Mouse (Mus musculus) urinary bladder, postnatal 25 days (tissue): Measurements from ENCODE around the gene Clic3.
"Not testable (repeated sequence)": the region's sequence is repeated elsewhere in the genome, so short reads cannot be mapped to it uniquely, and the experiment has no call there.

Experiments used
- DNase-seq: peaks from one replicate; pipeline ENCODE4 v3.0.0; 2022; ENCODE audit warnings: low spot score

The Clic3 gene

DNA sequence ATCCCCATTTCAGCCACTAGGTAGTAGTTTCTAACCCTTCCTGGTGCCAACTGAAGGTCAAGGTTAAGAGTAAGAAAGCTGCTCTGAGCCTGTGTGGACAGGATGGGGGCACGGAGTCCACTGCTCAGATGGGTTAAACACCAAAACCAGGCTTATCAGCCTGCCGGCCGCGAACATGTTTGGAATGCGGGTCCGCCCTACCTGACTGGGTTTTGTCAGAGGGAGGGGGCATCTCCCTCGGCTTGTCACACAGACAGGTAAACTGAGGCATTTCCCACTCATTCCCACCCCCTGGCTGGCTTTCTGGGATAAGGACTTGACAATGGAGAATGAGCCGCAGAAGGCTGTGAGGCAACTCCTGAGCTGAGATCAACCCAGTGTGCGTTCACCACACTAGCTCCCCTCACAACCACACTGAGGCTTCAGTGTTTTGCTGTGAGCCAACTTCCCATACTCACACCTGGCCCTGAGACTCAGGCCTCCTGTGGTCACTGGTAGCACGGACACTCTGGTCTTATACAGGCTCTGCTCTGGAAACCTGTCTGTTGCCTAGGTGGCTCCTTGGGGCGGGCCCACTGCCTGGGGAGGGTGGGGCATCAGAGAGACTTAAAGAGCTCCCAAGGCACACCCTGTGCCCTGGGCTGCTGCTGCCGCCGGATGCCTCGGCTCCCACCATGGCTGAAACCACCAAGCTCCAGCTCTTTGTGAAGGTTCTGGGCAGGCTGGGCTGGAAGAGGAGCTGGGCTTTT is at the start of gene Clic3:
Clic3 (plus strand) TSS at position 634 of the 749 bp plus-strand sequence.
- peak; percentile 29 for DNase-seq

DNA sequence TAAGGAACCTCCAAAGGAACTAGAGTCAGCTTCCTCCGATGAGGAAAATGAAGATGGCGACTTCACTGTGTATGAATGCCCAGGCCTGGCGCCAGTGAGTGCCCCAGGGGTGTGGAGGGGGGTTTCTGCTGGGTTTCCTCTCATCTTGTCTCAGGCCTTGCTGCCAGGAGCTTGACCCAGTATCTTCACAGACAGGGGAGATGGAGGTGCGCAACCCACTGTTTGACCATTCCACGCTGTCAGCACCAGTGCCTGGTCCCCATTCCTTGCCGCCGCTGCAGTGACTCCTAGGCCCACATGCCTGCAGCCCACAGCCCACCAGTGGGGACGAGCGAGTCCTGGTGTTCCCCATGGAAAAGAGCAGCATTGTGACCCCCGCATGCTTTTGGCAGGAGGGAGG is 47.7 kb upstream of the Clic3 start:
- no peak for DNase-seq

DNA sequence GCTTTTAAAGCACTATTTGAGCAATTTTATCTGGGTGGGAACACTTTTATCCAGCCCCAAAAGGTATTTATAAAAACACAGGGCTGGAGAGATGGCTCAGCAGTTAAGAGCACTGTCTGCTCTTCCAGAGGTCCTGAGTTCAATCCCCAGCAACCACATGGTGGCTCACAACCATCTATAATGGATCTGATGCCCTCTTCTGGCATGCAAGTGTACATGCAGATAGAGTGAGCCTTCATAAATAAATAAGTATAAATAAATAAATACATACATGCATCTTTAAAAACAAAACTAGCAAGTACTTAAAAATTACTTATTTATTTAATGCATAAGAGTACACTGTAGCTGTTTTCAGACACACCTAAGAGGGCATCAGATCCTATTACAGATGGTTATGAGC is 43.2 kb upstream of the Clic3 start:
- DNase-seq = not testable (repeated sequence)

DNA sequence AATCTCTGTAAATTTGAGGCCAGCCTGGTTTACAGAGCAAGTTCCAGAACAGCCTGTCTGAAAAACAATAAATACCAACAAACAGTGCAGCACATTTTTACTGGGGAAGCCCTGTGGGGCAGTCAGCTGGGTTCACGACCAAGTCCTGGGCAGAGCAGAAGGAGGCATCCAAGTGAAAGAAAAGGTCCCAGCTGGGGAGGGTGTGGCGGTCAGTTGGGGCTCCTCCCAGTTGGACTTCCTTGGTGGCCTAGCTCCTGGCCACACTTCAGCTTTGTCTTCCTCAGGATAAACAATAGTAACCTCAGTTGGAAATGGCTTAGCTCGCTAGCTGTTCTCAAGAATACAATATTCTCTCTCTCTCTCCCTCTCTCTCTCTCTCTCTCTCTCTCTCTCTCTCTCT is 39.2 kb upstream of the Clic3 start:
- no peak for DNase-seq

DNA sequence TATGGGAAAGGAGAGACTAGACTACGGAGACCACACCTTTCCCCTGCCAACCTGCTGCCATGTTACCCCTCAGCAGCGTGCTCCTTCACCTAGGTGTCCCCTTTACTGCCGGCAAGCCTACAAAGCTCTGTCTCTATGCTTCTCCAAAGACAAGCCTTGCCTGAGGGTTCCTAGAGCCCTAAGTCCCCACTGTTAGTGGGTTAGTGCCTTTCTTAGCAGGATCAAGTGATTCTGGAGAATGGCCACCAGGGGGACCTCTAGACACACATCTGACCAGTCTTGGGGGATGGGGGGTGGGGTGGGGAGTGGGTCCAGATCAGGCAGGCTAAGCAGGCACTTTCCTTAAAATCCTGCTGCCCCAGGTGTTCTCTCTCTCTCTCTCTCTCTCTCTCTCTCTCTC is 34.7 kb upstream of the Clic3 start:
- peak; percentile 38 for DNase-seq

DNA sequence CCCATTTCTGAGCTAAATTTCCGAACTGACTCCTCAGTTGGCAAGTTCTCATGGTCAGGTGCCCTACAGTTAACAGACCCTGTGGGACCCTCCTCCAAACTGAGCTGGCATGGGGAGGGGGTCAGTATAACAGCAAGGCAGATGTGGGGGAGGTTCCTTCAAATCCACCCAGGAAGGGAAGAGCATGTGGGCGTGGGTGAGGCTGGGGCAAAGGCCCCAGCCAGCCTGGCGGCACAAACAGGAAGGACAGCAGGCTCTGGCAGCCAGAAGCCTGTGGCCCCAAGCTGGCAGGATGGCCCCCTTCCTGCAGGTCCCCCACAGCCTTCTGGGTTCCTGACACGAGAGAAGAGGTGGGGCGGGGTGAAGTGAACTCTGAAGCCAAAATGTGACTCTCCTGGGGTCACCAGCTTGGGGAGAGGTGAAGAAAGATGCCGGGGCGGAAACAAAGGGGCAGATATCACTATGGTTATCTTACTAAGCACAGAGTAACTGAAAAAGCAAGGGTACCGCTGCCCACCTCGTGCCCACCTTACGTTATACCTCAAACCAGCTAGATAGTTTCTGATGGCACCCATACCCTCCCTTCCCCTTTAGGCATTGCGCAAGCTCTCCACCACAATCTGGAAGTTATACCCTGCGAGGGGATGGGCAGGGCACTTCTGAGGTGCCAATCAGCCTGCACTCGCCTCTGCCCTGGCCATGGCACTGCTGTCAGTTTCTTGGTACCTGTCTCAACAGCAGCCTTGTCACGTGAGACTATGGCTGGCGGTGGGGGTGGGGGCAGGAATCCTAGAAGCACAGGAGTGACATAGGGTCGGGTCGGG is 33.8 kb upstream of the Clic3 start, which contains the start of gene Fut7:
Fut7 (plus strand) TSS at position 681 of the 824 bp plus-strand sequence.
- DNase-seq = no peak

DNA sequence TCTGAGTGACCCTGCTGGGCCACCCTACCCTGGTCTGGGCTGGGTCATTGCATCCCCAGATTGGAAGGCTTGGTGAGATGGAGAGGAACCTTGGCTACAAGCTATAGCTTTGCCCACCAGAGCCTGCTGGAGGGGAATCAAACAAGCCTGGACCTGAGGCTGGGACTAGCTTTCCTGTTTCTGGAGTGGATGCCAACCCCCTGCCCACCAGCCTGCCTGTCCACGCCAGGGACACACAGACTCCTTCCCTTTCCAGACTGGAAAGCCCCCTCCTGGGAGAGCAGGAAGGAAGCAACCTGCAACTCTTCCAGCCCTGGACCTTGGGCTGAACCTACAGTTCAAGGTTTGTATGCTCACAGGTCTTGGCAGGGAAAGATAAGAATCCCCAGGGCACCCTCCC is 33.0 kb upstream of the Clic3 start:
- no peak for DNase-seq

DNA sequence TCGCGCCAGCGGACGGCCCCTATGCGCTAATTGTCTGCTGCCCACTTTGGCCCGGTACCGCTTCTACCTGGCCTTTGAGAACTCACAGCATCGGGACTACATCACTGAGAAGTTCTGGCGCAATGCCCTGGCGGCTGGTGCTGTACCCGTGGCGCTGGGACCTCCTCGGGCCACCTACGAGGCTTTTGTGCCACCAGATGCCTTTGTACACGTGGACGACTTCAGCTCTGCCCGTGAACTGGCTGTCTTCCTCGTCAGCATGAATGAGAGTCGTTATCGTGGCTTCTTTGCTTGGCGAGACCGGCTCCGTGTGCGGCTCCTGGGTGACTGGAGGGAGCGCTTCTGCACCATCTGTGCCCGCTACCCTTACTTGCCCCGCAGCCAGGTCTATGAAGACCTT is 31.2 kb upstream of the Clic3 start:
- no peak for DNase-seq

DNA sequence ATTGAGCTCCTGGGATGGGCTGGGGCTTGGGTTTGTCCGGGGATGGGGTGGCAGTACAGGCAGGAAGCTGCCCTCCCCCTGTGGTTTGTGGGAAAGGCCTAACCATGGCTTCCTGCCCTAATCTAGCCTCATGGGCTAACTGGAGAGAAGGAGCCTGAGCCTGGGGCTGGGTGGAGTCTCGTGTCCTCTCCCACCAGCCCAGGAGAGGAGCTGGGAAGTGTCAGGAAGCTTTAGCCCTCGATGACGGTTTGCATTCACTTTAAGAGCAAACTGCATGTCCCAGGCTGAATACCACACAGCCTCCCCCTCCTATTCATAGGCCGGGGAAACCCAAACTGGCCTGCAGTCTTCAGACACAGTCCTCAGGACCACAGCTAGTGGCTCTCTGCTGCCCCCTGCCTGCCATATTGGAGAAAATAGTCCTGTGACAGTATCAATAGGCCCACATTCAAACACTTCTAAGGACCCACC is 29.9 kb upstream of the Clic3 start:
- peak; percentile 75 for DNase-seq

DNA sequence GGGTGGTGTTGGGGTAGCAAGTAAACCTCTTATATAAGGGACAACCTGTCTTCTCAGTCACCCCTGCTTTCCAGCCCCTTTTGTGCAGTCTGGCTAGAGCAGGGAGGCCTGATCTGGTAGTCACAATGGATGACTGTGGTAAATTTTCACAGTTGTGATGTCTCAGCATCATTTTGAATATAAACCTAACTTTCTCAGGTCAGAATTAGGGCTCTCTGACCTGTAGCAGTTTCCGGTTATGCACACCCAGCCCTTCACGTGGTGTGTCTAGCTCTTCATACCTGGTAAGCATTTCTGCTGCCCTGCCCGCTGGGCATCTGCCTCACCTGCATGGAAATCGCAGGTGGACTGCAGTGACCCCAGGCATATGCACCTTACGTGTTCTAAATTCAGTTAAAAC is 29.4 kb upstream of the Clic3 start:
- no peak for DNase-seq

DNA sequence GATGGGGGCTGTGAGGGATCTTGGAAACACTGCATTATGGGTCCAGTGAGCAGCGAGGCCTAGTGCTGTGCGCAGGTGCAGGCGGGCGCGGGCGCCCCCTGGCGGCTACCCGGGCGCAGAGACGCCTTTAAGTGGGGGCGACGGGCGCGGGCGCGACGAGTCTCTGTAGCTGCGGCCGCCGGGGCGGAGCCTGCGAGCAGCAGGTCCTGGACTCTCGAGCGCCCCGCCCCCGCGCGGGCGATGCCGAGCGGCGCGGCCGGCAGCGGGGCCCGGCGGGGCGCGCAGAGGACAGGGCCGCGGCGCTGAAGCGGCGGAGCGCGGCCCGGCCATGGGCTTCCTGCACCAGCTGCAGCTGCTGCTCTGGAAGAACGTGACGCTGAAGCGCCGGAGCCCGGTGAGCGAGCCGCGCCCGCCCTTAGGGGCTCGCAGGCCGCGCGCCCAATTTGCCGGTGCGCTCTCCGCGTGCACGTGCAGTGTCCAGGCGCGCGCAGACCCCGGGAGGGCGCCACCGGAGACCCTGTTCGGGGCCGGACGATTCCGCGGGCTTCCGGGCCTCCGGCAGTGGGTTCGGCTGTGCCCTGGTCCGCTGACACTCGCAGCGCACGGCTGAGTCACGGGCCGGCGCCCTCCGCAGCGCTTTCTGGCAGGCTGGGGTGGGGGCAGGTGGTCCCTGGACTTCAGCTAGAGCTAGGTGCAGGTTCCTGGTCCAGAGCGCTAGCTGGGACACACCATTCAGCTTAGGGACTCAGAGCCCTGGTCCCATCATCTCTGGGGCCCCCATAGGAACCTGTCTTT is 28.0 kb upstream of the Clic3 start, which contains the start of gene Abca2:
Abca2 (plus strand) TSS at position 262 of the 795 bp plus-strand sequence.
- peak; percentile 95 for DNase-seq

DNA sequence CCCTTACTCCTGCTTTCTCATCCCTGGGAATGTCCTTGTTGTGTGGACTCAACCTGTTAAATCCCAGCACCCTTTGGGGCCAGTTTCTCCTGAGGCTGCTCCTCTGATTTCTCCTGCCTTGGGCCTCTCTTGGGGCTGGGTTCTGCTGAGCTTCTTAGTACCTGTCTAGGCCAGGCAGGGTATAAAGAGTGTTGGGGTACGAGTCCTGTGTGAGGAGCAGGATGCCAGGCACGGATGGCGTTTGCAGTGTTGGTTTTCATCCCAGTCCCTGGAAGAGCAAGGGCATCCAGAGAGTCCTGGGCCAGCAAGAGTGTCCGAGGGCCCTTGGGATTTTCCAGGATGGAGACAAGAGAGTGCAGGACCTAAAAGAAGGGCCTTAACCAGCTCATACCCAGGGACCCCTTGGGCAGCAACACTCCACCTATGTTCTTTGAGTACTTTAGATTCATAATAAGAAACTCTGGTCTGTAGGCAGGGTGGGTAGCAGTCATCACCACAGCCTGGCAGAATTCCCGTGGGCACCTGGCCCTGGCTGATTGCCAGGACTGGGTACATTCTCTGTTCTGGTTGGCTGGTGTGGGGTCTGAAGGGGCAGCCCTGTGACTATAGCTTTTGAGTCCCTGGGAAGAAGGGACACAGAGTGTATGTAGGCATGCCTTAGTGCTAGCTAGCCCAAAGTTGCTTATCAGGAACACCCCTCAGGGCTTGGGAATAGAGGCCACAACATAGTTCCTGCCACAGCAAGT is 27.0 kb upstream of the Clic3 start:
- no peak for DNase-seq

DNA sequence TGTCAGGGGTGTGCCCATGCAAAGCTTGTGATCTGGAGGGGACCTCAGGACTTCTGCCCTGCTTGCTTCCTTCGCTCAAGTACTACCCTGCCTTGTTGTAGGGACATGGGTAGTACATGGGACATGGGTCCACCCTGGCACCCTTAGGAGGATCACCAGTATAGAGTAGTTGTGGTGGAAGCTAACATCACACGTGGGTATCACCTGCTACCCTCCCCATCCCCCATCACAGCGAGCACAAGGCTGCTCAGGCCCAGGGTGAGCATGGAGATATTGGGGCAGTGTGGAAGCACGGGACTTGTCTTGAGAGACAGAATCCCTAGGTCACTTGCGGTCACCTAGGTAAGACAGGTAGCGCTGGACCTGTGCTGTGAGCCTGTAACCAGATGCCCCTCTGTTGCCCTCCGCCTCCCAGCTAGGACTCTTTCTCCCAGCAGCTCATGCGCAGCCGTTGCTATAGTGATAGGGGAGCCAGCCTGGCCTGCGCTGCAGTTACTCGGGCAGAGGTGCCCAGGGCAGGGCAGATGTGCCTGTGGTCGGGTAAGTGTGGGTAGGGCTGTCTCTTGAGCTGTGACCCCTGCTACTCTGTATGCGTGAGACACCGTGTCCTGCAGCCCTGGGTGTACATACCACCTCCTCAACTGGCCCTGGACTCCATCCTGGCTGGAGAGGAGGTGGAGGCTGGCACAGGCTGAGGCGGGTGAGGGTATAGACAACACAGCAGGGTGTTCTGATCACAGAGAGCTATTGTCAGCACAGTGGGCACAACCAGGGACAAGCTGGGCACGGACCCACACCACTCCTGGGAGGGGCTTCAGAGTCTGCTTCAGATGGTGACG is 26.0 kb upstream of the Clic3 start:
- DNase-seq = no peak

DNA sequence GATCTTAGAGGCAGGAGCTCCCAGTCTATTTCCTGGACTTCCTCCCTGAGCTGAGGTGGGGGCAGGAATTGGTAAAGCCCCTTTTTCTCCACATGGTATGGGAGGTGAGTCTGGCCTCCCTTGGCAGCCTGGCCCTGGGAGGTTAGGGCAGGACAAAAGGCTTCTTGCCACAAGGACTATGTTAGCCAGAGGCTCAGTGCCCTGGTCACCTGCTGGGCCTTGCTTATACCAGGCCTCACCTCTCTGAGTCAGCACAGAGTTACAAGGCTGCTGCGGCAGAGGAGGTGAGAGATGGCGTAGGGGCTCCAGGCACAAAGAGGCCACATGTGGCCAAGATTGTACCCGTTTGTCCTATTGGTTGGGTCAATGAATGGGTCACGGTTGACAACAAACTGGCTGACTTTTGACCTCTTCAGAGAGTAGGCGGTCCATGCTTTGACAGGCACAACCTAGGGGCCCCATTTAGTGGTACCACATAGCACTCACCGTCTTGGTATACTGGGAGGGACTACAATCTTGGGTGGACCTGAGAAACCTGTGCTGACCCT is 25.3 kb upstream of the Clic3 start:
- no peak for DNase-seq

DNA sequence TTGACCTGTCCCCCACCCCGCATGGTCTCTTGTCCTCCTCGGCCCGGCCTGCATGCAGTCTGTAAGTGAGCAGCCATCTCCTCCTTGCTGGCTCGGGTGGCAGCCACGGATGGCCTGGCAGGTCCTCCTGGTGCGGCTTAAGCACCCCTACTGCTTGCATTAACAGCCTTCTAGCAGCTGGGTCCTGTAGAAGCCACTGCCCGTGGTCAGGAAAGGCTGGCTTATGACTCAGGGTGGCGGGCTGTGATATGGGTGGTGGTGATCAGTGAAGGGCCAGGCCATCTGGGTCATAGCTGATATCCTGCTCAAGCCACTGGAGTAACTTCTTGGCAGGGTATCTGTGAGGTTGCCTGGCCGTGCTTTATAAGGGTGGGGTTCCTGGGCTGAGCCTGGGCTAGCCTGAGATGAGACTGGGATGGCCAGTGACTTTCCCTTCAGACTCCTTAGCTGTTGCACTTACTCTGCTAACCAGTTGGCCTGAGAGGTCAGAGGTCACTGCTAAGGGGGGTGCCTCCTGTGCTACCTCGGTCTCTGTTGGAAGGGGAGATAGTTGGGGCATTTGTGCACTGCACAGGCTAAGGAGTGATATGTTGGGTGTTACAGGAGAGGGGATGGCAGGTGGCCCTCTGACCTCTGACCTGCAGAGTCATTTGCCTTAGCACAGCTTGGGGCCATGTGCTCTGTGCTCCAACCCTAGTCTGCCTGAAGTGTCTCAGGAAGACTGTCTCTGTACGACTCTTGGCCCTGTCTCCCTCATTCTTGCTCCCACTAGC is 24.1 kb upstream of the Clic3 start:
- no peak for DNase-seq

DNA sequence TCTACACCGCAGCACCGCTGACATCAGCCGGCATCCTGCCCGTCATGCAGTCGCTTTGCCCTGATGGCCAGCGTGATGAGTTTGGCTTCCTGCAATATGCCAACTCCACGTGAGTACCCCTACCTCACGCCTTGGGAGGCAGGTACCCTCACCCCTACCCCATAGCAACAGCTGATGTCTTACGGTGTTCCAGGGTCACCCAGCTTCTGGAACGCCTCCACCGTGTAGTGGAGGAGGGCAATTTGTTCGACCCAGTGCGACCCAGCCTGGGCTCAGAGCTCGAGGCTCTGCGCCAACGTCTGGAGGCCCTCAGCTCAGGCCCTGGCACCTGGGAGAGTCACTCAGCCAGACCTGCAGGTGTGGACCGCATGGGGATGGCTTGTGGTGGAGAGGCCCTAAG is 23.5 kb upstream of the Clic3 start:
- DNase-seq = no peak

DNA sequence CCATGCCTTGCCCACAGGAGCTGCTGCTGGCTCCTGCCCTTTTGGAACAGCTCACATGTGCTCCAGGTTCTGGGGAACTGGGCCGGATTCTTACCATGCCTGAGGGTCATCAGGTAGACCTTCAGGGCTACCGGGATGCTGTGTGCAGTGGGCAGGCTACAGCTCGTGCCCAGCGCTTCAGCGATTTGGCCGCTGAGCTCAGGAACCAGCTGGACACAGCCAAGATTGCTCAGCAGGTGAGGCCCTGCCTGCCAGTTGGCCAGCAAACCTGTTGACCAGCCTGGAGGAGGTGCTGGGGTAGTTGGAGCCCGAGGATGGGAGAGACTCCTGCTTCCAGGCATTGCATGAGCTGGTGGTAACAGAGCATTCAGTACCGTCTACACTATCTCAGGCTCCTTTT is 22.3 kb upstream of the Clic3 start:
- no peak for DNase-seq

DNA sequence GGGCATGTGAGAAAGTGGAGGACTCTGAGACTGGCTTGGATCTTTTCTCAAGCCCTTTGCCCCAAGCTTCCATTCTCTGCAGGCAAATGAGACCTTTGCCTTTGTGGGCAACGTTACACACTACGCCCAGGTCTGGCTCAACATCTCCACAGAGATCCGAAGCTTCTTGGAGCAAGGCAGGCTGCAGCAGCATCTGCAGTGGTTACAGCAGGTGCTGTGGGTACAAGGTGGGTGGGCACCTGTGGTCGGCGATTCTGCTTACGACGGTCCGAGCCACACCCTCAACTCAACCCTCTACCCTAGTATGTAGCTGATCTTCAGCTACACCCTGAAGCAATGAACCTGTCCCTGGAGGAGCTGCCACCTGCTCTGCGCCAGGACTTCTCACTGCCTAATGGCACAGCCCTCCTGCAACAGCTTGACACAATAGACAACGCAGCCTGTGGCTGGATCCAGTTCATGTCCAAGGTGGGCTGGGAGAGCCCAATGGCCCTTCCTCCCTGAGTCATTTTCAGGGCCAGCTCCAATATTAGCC is 20.3 kb upstream of the Clic3 start:
- DNase-seq = no peak

DNA sequence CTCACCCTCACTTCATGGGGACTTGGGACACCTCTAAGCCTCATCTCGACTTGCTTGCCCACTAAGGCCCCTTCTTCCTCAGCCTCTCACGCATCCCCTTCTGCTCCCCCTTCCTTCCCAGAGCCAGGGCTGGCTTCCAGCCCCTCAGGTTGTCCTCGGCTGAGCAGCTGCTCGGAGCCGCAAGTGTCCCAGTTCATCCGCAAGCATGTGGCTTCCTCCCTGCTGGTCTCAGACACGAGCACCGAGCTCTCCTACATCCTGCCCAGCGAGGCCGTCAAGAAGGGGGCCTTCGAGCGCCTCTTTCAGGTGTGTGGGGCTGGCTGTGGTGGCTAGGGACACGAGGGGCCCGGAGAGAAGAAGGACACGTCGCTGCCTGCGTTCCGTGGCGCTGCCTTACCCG is 15.6 kb upstream of the Clic3 start:
- no peak for DNase-seq
